Mouse (Mus musculus) embryo, embryonic 11 days (tissue): ENCODE measurements around the gene Bod1l.
A peak's percentile ranks its signal among the peaks of the same experiment; 100 is the strongest.

Experiments used
- DNase-seq: peaks from one replicate; pipeline ENCODE4 v3.0.0-alpha.2; 2015

Bod1l gene

GRCm38 (mm10) chr5:41844147-41844529 is at the start of gene Bod1l:
TSS of gene Bod1l (minus strand) at chr5:41844315.
- peak; percentile 96 for DNase-seq

GRCm38 (mm10) chr5:41893351-41893750 is 49.2 kb upstream of the Bod1l start:
- no peak for DNase-seq

- no peak for DNase-seq
Observed at GRCm38 (mm10) chr5:41890871-41891270, 46.8 kb upstream of the Bod1l start.

- DNase-seq = no peak
Observed at GRCm38 (mm10) chr5:41889245-41889849, 45.2 kb upstream of the Bod1l start.

GRCm38 (mm10) chr5:41888834-41889233 is 44.7 kb upstream of the Bod1l start:
- DNase-seq = peak; percentile 33

GRCm38 (mm10) chr5:41887738-41888137 is 43.6 kb upstream of the Bod1l start:
- DNase-seq = peak; percentile 71

- peak; percentile 88 for DNase-seq
Observed at GRCm38 (mm10) chr5:41884563-41884962, 40.4 kb upstream of the Bod1l start.

- DNase-seq = no peak
Observed at GRCm38 (mm10) chr5:41871164-41871563, 27.0 kb upstream of the Bod1l start.

GRCm38 (mm10) chr5:41855781-41856180 is 11.7 kb upstream of the Bod1l start:
- no peak for DNase-seq

- no peak for DNase-seq
Observed at GRCm38 (mm10) chr5:41845558-41845937, 1.4 kb upstream of the Bod1l start.

GRCm38 (mm10) chr5:41844820-41845557 is 874 bp upstream of the Bod1l start:
- peak; percentile 41 for DNase-seq

- DNase-seq = no peak
Observed at GRCm38 (mm10) chr5:41843419-41844146, 532 bp downstream of the Bod1l start.

- peak; percentile 3 for DNase-seq
Observed at GRCm38 (mm10) chr5:41842681-41843080, 1.4 kb downstream of the Bod1l start.

GRCm38 (mm10) chr5:41841735-41842134 is 2.4 kb downstream of the Bod1l start:
- no peak for DNase-seq

GRCm38 (mm10) chr5:41830100-41830499 is 14.0 kb downstream of the Bod1l start:
- no peak for DNase-seq

- DNase-seq = no peak
Observed at GRCm38 (mm10) chr5:41821158-41821557, 23.0 kb downstream of the Bod1l start.

- no peak for DNase-seq
Observed at GRCm38 (mm10) chr5:41820530-41820929, 23.6 kb downstream of the Bod1l start.

- no peak for DNase-seq
Observed at GRCm38 (mm10) chr5:41812516-41812915, 31.6 kb downstream of the Bod1l start.

GRCm38 (mm10) chr5:41811279-41811678 is 32.8 kb downstream of the Bod1l start:
- no peak for DNase-seq

- DNase-seq = no peak
Observed at GRCm38 (mm10) chr5:41807383-41807782, 36.7 kb downstream of the Bod1l start.

- DNase-seq = no peak
Observed at GRCm38 (mm10) chr5:41806176-41806575, 37.9 kb downstream of the Bod1l start.

- DNase-seq = no peak
Observed at GRCm38 (mm10) chr5:41805085-41805484, 39.0 kb downstream of the Bod1l start.

- DNase-seq = no peak
Observed at GRCm38 (mm10) chr5:41804643-41805042, 39.5 kb downstream of the Bod1l start.

GRCm38 (mm10) chr5:41801622-41802021 is 42.5 kb downstream of the Bod1l start:
- DNase-seq = no peak
